In the genomic region with DNA sequence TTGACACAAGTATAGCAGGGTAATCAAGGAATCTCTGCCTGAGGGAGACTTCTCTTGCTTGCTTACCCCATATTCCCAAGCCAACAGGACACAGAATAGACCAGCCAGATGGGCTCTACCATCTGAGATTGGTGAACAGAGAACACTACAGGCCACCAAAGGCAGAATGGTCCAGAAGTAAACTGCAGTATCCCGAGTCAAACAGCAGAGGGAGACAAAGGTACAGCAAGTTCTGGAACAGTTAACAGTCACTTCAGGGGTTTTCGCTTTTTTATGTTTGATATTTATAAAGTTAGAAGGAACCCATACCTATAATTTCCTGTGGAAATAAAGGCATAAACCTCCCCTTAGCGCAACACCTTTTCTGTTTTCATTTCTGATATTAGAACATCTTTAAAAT, we compare ENCODE assay signal across 1 mouse cellular context.
TF ChIP-seq lines count a peak whose summit lies in the region.

No protein-coding gene starts in this region.

TF ChIP-seq in CH12.LX, 34 proteins besides CTCF, POLR2A, EP300 and RAD21 (continued from another document):
- TF ChIP-seq MXI1 (IDR thresholded peaks at IDR 0.05; ENCODE audit: low read depth, low read length) (no peak), ETS1 (conservative IDR thresholded peaks at IDR 0.05; ENCODE audit: low read depth, low read length) (no peak), GABPA (IDR thresholded peaks at IDR 0.05; ENCODE audit: insufficient replicate concordance, low read depth, low read length) (no peak), E2F4 (IDR thresholded peaks at IDR 0.05; ENCODE audit: insufficient replicate concordance, low read depth, low read length) (no peak)
